ENCODE assay signal across 24 mouse cellular contexts in the genomic region with DNA sequence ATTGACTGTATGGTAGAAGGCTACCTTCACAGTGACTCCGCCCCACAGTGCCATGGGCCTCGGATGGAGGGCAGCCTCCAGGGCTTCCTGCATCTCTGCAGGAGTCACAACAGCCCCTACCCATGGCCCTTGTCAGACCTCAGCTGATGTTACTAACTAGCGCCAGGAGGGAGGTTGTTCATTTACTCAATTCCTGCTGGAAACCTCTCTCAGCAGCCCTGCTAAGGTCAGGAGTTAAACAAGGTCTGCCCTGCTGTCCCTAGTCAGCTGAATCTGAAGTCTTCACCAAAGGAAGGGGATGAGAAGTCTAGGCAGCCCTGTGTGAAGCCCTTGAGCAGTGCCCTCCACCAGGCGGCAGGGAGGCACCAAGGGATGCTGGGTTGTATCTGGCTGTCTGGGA.
A peak's percentile ranks its signal among the peaks of the same experiment; 100 is the strongest.
DNase-seq lines count a peak whose midpoint lies in the region; ATAC-seq lines count a peak whose summit lies in the region.
"Had no signal": no experiment of that assay in that cellular context is flagged by ENCODE, and none has a peak within 500 bp of the region (broad histone marks: within the 10 kb centered on the region; RNA-seq: fewer than 3 reads in every experiment).

No protein-coding gene starts in this region.

- H3K4me2 ChIP-seq in kidney, embryonic 15.5 days, result no peak overlapping the region
- no peak overlapping the region for H3K4me2 ChIP-seq in kidney, embryonic 14.5 days (replicated peaks; ENCODE audit: low read depth, low read length)
- H3K4me2 ChIP-seq in neural tube, embryonic 15.5 days, result no peak overlapping the region
- H3K4me2 ChIP-seq: embryonic facial prominence, embryonic 13.5 days; forebrain, embryonic 12.5 days; forebrain, embryonic 15.5 days; heart, embryonic 11.5 days; hindbrain, embryonic 12.5 days; hindbrain, embryonic 15.5 days had no signal

- 60% methylated on average over 4 of the region's 4 CpGs for WGBS in kidney, embryonic 15.5 days
- WGBS in kidney, embryonic 14.5 days, result 57% methylated on average over 4 of the region's 4 CpGs
- WGBS in neural tube, embryonic 15.5 days, result 66% methylated on average over 4 of the region's 4 CpGs

- no peak for ATAC-seq in kidney, embryonic 15.5 days (replicated peaks; ENCODE audit: low FRiP score)
- ATAC-seq in kidney, embryonic 14.5 days (ENCODE audit: low FRiP score, low TSS enrichment), result no peak
- ATAC-seq in neural tube, embryonic 15.5 days (ENCODE audit: low FRiP score), result no peak
- ATAC-seq: forebrain, embryonic 15.5 days; Patski had no signal

- H3K27ac ChIP-seq in kidney, embryonic 15.5 days, result no peak overlapping the region
- H3K27ac ChIP-seq in kidney, embryonic 14.5 days (ENCODE audit: low read depth, low read length), result no peak overlapping the region
- H3K27ac ChIP-seq in neural tube, embryonic 15.5 days (replicated peaks), result no peak overlapping the region
- H3K27ac ChIP-seq: embryonic facial prominence, embryonic 13.5 days; forebrain, embryonic 12.5 days; forebrain, embryonic 15.5 days; heart, adult 2 months; hindbrain, embryonic 12.5 days; hindbrain, embryonic 15.5 days had no signal

- no peaks in the 10 kb centered on the region for H3K9me3 ChIP-seq in kidney, embryonic 15.5 days (replicated peaks)
- no peaks in the 10 kb centered on the region for H3K9me3 ChIP-seq in kidney, embryonic 14.5 days (ENCODE audit: control insufficient read depth, low read length)
- no peaks in the 10 kb centered on the region for H3K9me3 ChIP-seq in neural tube, embryonic 15.5 days (replicated peaks)
- H3K9me3 ChIP-seq: embryonic facial prominence, embryonic 13.5 days; forebrain, embryonic 12.5 days; forebrain, embryonic 15.5 days; G1E; hindbrain, embryonic 12.5 days; hindbrain, embryonic 15.5 days had no signal

- H3K4me3 ChIP-seq in kidney, embryonic 15.5 days (replicated peaks), result no peak overlapping the region
- H3K4me3 ChIP-seq in kidney, embryonic 14.5 days (ENCODE audit: low read length), result no peak overlapping the region
- H3K4me3 ChIP-seq in neural tube, embryonic 15.5 days (replicated peaks), result no peak overlapping the region
- H3K4me3 ChIP-seq: embryonic facial prominence, embryonic 13.5 days; erythroblast, embryonic 14.5 days; forebrain, embryonic 12.5 days; forebrain, embryonic 15.5 days; heart, adult 2 months; hindbrain, embryonic 12.5 days; hindbrain, embryonic 15.5 days had no signal

- H3K9ac ChIP-seq in kidney, embryonic 15.5 days, result no peak overlapping the region
- no peak overlapping the region for H3K9ac ChIP-seq in kidney, embryonic 14.5 days (ENCODE audit: low read depth, low read length)
- H3K9ac ChIP-seq in neural tube, embryonic 15.5 days (replicated peaks), result no peak overlapping the region
- H3K9ac ChIP-seq: embryonic facial prominence, embryonic 13.5 days; forebrain, embryonic 12.5 days; forebrain, embryonic 15.5 days; hindbrain, embryonic 12.5 days; hindbrain, embryonic 15.5 days had no signal

- peaks cover 16% of the 10 kb centered on the region for H3K27me3 ChIP-seq in kidney, embryonic 15.5 days
- no peaks in the 10 kb centered on the region for H3K27me3 ChIP-seq in kidney, embryonic 14.5 days (ENCODE audit: control insufficient read depth, insufficient read depth, low read length)
- no peaks in the 10 kb centered on the region for H3K27me3 ChIP-seq in neural tube, embryonic 15.5 days (replicated peaks)
- H3K27me3 ChIP-seq: forebrain, embryonic 15.5 days; hindbrain, embryonic 15.5 days; Patski had no signal

- DNase-seq in kidney, adult 11 months, result peak; percentile 46
- peak; percentile 23 to 53 for DNase-seq in kidney, adult 8-10 months
- DNase-seq in kidney, postnatal 25 days, result peak; percentile 28 to 54
- no peak for DNase-seq in embryo, embryonic 10 days (ENCODE audit: low spot score)
- DNase-seq: adrenal gland, postnatal 10 days; adrenal gland, postnatal 36 days; B cell, adult 2 months; cerebellum, adult 18-20 months; cerebellum, adult 9-10 months; cerebellum, postnatal 14 days; gastrocnemius, postnatal 25 days; heart, adult 2 months had no signal

- H3K36me3 ChIP-seq in kidney, embryonic 15.5 days, result no peaks in the 10 kb centered on the region
- H3K36me3 ChIP-seq in kidney, embryonic 14.5 days (ENCODE audit: control insufficient read depth, insufficient read depth, low read length), result no peaks in the 10 kb centered on the region
- no peaks in the 10 kb centered on the region for H3K36me3 ChIP-seq in neural tube, embryonic 15.5 days
- H3K36me3 ChIP-seq: embryonic facial prominence, embryonic 13.5 days; forebrain, embryonic 12.5 days; forebrain, embryonic 15.5 days; G1E; hindbrain, embryonic 12.5 days; hindbrain, embryonic 15.5 days had no signal

- peaks cover 25% of the 10 kb centered on the region for H3K4me1 ChIP-seq in kidney, embryonic 15.5 days
- peaks cover 5% of the 10 kb centered on the region for H3K4me1 ChIP-seq in kidney, embryonic 14.5 days (ENCODE audit: control insufficient read depth, insufficient read depth, low read length)
- H3K4me1 ChIP-seq in neural tube, embryonic 15.5 days, result no peaks in the 10 kb centered on the region
- H3K4me1 ChIP-seq: forebrain, embryonic 12.5 days; forebrain, embryonic 15.5 days; hindbrain, embryonic 15.5 days had no signal
